In the genomic region with DNA sequence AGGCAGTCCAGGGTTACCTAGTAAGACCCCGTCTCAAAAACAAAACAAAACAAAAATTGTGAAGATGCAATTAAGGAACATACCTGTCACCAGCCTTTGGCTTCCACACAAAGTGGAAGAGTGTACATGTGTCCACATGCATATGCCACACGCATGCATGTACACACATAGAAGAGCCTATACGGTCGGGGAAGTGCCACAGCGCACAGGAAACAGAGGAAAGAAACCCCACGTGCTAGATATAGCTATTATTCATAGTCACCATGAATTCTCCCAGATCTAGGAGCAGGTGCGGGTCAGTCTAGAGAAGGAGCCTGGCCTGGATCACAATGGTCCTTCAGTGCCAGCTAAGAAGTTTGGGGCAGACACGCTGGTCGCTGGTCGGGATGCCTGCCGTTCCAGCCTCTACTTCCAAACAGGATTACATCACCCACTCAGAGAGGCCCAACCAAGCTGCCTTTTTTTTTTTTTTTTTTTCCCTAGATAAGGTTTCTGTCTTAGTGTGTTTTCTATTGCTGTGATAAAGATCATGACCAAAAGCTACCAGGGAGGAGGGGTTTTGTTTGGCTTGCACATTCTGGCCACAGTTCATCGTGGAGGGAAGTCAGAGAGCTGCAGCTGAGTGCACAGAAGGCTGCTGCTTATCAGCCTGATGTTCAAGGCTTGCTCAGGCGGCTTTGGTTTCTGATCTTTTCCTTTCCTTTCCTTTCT, we compare ENCODE assay signal across 11 mouse cellular contexts. TPM values are rescaled to one million over a fixed set of nuclear protein-coding genes. Genes with fewer than 3 reads are reported as not detected.
DNase-seq lines count a peak whose midpoint lies in the region; ATAC-seq and TF ChIP-seq lines count a peak whose summit lies in the region.
"Had no signal": no experiment of that assay in that cellular context is flagged by ENCODE, and none has a peak within 500 bp of the region (broad histone marks: within the 10 kb centered on the region; RNA-seq: fewer than 3 reads in every experiment).

No protein-coding gene starts in this region.

- H3K9ac ChIP-seq in intestine, embryonic 15.5 days, result no peak overlapping the region
- H3K9ac ChIP-seq: hindbrain, embryonic 14.5 days had no signal

- DNase-seq in ovary, adult 18-20 months (ENCODE audit: low spot score), result peak; percentile 46
- DNase-seq in ovary, postnatal 36 days (ENCODE audit: low spot score), result no peak
- peak; percentile 67 for DNase-seq in MN1 (ENCODE audit: low spot score)
- no peak for DNase-seq in layer of hippocampus, postnatal 14 days (ENCODE audit: low spot score in 2 of 2)
- no peak for DNase-seq in adrenal gland, postnatal 36 days
- DNase-seq: cerebellum, postnatal 10 days; midbrain, embryonic 14.5 days had no signal

- H3K4me1 ChIP-seq in intestine, embryonic 15.5 days (replicated peaks), result peaks cover 9% of the 10 kb centered on the region; the same call in 1 of the 2 replicates

- H3K27me3 ChIP-seq in intestine, embryonic 15.5 days (replicated peaks), result no peaks in the 10 kb centered on the region
- H3K27me3 ChIP-seq in myocyte (ENCODE audit: control insufficient read depth, insufficient read depth, insufficient read length), result no peaks in the 10 kb centered on the region

- H3K36me3 ChIP-seq in intestine, embryonic 15.5 days, result no peaks in the 10 kb centered on the region
- no peaks in the 10 kb centered on the region for H3K36me3 ChIP-seq in myocyte (ENCODE audit: control insufficient read depth, insufficient read depth)

- no peaks in the 10 kb centered on the region for H3K9me3 ChIP-seq in intestine, embryonic 15.5 days

- ATAC-seq in intestine, embryonic 15.5 days, result peak; percentile 82

- no peaks in the 10 kb centered on the region for H3K79me2 ChIP-seq in myocyte (ENCODE audit: control insufficient read depth, insufficient read depth)

- 47% methylated on average over 13 of the region's 13 CpGs for WGBS in intestine, embryonic 15.5 days

- H3ac ChIP-seq in myocyte (ENCODE audit: control insufficient read depth, insufficient read length), result no peak overlapping the region

- no peak for TF ChIP-seq POLR2A in myocyte (IDR thresholded peaks at IDR 0.05; ENCODE audit: insufficient read length, low read depth)

- H3K4me2 ChIP-seq in intestine, embryonic 15.5 days (replicated peaks), result no peak overlapping the region
- H3K4me2 ChIP-seq in myocyte (ENCODE audit: low read depth), result peak overlapping the region; percentile 8
- H3K4me2 ChIP-seq: hindbrain, embryonic 14.5 days had no signal

- no peak overlapping the region for H3K4me3 ChIP-seq in intestine, embryonic 15.5 days (replicated peaks)
- no peak overlapping the region for H3K4me3 ChIP-seq in myocyte
- H3K4me3 ChIP-seq: left cerebral cortex, adult 2 months had no signal

- H3K27ac ChIP-seq in intestine, embryonic 15.5 days, result no peak overlapping the region
- H3K27ac ChIP-seq: hindbrain, embryonic 14.5 days; left cerebral cortex, adult 2 months had no signal

TF ChIP-seq in myocyte, 11 proteins besides CTCF, POLR2A, EP300 and RAD21:
- no peak for TF ChIP-seq TCF3 (IDR thresholded peaks at IDR 0.05; ENCODE audit: insufficient read length, low read depth)
- TF ChIP-seq MYOG (IDR thresholded peaks at IDR 0.05; ENCODE audit: control insufficient read depth in 1 of 3, insufficient read depth in 1 of 3, insufficient read length in 2 of 3, low read depth in 2 of 3), result no peak
- no peak for TF ChIP-seq TCF12 (IDR thresholded peaks at IDR 0.05; ENCODE audit: insufficient read depth, poor library complexity, severe bottlenecking)
- TF ChIP-seq E2F4 (IDR thresholded peaks at IDR 0.05; ENCODE audit: insufficient read depth), result no peak
- TF ChIP-seq MAX (IDR thresholded peaks at IDR 0.05; ENCODE audit: low read depth), result no peak
- TF ChIP-seq USF1 (IDR thresholded peaks at IDR 0.05; ENCODE audit: low read depth), result no peak
- TF ChIP-seq POLR2AphosphoS2 (IDR thresholded peaks at IDR 0.05; ENCODE audit: insufficient read length, low read depth), result no peak
- TF ChIP-seq SRF (IDR thresholded peaks at IDR 0.05; ENCODE audit: control insufficient read depth, insufficient read length, low read depth), result no peak
- no peak for TF ChIP-seq REST (IDR thresholded peaks at IDR 0.05; ENCODE audit: insufficient read depth, insufficient read length)
- TF ChIP-seq CEBPB (IDR thresholded peaks at IDR 0.05; ENCODE audit: insufficient read depth, poor library complexity, severe bottlenecking), result no peak
- no peak for TF ChIP-seq MYOD1 (IDR thresholded peaks at IDR 0.05; ENCODE audit: control insufficient read depth in 1 of 3, insufficient read length in 2 of 3, low read depth in 2 of 3)

RNA-seq across cellular contexts. Expression of a gene that starts 11.5 kb away (rescaled TPM):
- polyA plus RNA-seq in intestine, embryonic 15.5 days (2015; fragmentation: Nextera tagmentation; extraction: Ambion mirVana), result 125 and 137 TPM in 2 replicates
- polyA plus RNA-seq in myocyte (2012; fragmentation: generic; extraction: Trizol), result 79.7 TPM
- 100 to 1,000 TPM; 228 TPM for total RNA-seq in layer of hippocampus, postnatal 14 days (2021)
- 100 to 1,000 TPM; 230 to 239 TPM for total RNA-seq in adrenal gland, postnatal 36 days (2021)

Comparison
In these comparisons a context has a peak if more than half of its experiments do, and no peak if none do; other contexts are left out.
1. DNase-seq: peak in ovary, adult 18-20 months (single experiment) and MN1 (single experiment); none in ovary, postnatal 36 days (single experiment), layer of hippocampus, postnatal 14 days (0 of 2) and adrenal gland, postnatal 36 days (0 of 2).